Mouse (Mus musculus) brown adipose tissue, adult 24 weeks (tissue): ENCODE data around the gene Nbr1. TPM values are rescaled to one million over a fixed set of nuclear protein-coding genes. Genes with fewer than 3 reads are reported as not detected.
"Not testable (repeated sequence)": the region's sequence is repeated elsewhere in the genome, so short reads cannot be mapped to it uniquely, and the experiment has no call there.

Experiments
- H3K27ac ChIP-seq: fragments of 200-500 bp; replicated peaks from 2 replicates; pipeline ENCODE4 v1.5.1; 2012; ENCODE audit warnings: low read depth, mild to moderate bottlenecking, low read length
- H3K4me1 ChIP-seq: fragments of 200-500 bp; 2 replicates; pipeline ENCODE4 v1.6.1; 2012; ENCODE audit warnings: low read length, mixed read lengths; ENCODE audit not compliant: control insufficient read depth, insufficient read depth, insufficient read length
- H3K4me3 ChIP-seq: fragments of 200-500 bp; 2 replicates; pipeline ENCODE4 v1.5.1; 2012; ENCODE audit warnings: low read depth, mild to moderate bottlenecking, low read length, moderate library complexity; ENCODE audit not compliant: insufficient read depth
- polyA plus RNA-seq: library from polyadenylated mRNA; stranded (reverse); fragments of >200 nt; gene quantifications from 2 replicates; pipeline ENCODE4 v1.2.4, GENCODE M21; 2012; ENCODE audit not compliant: missing spikeins, insufficient read depth, insufficient read length

Nbr1 gene
- polyA plus RNA-seq, 1 experiment: 139 TPM

- Histone ChIP-seq H3K4me1 (no peaks in the 10 kb centered on the region), H3K4me3 (no peak overlapping the region), H3K27ac (no peak overlapping the region)
Measured at GRCm38 (mm10) chr11:101604116-101604515, 52.2 kb downstream of the Nbr1 start.

GRCm38 (mm10) chr11:101604531-101605453 is 52.8 kb downstream of the Nbr1 start:
- H3K27ac ChIP-seq, H3K4me1 ChIP-seq: not testable (repeated sequence)

GRCm38 (mm10) chr11:101607134-101607533 is 55.2 kb downstream of the Nbr1 start:
- not testable (repeated sequence) for H3K4me1 ChIP-seq, H3K4me3 ChIP-seq, H3K27ac ChIP-seq

More at GRCm38 (mm10) chr11:101604531-101605453, 52.8 kb downstream of the Nbr1 start:
- peak overlapping the region; percentile 63 for H3K4me3 ChIP-seq

GRCm38 (mm10) chr11:101610445-101610844 is 58.5 kb downstream of the Nbr1 start:
- Histone ChIP-seq H3K27ac (no peak overlapping the region), H3K4me3 (no peak overlapping the region), H3K4me1 (no peaks in the 10 kb centered on the region)

GRCm38 (mm10) chr11:101613596-101613995 is 61.6 kb downstream of the Nbr1 start:
- H3K4me3 ChIP-seq: no peak overlapping the region
- no peak overlapping the region for H3K27ac ChIP-seq
- H3K4me1 ChIP-seq: no peaks in the 10 kb centered on the region

GRCm38 (mm10) chr11:101614116-101614515 is 62.2 kb downstream of the Nbr1 start:
- no peaks in the 10 kb centered on the region for H3K4me1 ChIP-seq
- no peak overlapping the region for H3K27ac ChIP-seq
- H3K4me3 ChIP-seq: no peak overlapping the region

- no peak overlapping the region for H3K27ac ChIP-seq
- no peak overlapping the region for H3K4me3 ChIP-seq
- no peaks in the 10 kb centered on the region for H3K4me1 ChIP-seq
Measured at GRCm38 (mm10) chr11:101615380-101615779, 63.4 kb downstream of the Nbr1 start.

- H3K4me1 ChIP-seq: no peaks in the 10 kb centered on the region
Measured at GRCm38 (mm10) chr11:101616104-101616503, 64.2 kb downstream of the Nbr1 start.

GRCm38 (mm10) chr11:101616948-101617767 is 65.2 kb downstream of the Nbr1 start:
- H3K27ac ChIP-seq: no peak overlapping the region
- H3K4me3 ChIP-seq: no peak overlapping the region
- no peaks in the 10 kb centered on the region for H3K4me1 ChIP-seq

More at GRCm38 (mm10) chr11:101616104-101616503, 64.2 kb downstream of the Nbr1 start:
- Histone ChIP-seq H3K27ac (no peak overlapping the region), H3K4me3 (no peak overlapping the region)

GRCm38 (mm10) chr11:101617849-101618248 is 65.9 kb downstream of the Nbr1 start:
- Histone ChIP-seq H3K27ac (no peak overlapping the region), H3K4me1 (no peaks in the 10 kb centered on the region), H3K4me3 (no peak overlapping the region)

GRCm38 (mm10) chr11:101618596-101618995 is 66.6 kb downstream of the Nbr1 start:
- Histone ChIP-seq H3K4me3 (no peak overlapping the region), H3K27ac (no peak overlapping the region), H3K4me1 (no peaks in the 10 kb centered on the region)

GRCm38 (mm10) chr11:101620022-101620655 is 68.2 kb downstream of the Nbr1 start:
- not testable (repeated sequence) for H3K4me3 ChIP-seq, H3K27ac ChIP-seq, H3K4me1 ChIP-seq

GRCm38 (mm10) chr11:101626649-101626994 is 74.7 kb downstream of the Nbr1 start:
- H3K27ac ChIP-seq: peak overlapping the region; percentile 64
- peak overlapping the region; percentile 69 for H3K4me3 ChIP-seq
- no peaks in the 10 kb centered on the region for H3K4me1 ChIP-seq

GRCm38 (mm10) chr11:101626995-101627856 is 75.3 kb downstream of the Nbr1 start, which contains the start of gene Rdm1:
Rdm1 (plus strand) TSS chr11:101627195.
- Histone ChIP-seq H3K27ac (peak within 1 kb of the TSS; percentile 96), H3K4me3 (peak within 1 kb of the TSS; percentile 74), H3K4me1 (no peaks in the 10 kb centered on the region)
